Mouse (Mus musculus) bone marrow, adult 2 months (tissue): ENCODE measurements around the gene Klhl36.

Source experiments
- CTCF ChIP-seq: fragments of 200-500 bp; IDR thresholded peaks from 2 replicates; pipeline ENCODE4 v1.5.1; 2011; ENCODE audit warnings: low read length, control low read depth; ENCODE audit not compliant: control insufficient read depth, insufficient read depth
- POLR2A ChIP-seq: fragments of 200-500 bp; IDR thresholded peaks from 2 replicates; pipeline ENCODE4 v1.6.1; 2011; ENCODE audit warnings: low read depth, mild to moderate bottlenecking, control low read depth, low read length, borderline replicate concordance; ENCODE audit not compliant: control insufficient read depth

DNA sequence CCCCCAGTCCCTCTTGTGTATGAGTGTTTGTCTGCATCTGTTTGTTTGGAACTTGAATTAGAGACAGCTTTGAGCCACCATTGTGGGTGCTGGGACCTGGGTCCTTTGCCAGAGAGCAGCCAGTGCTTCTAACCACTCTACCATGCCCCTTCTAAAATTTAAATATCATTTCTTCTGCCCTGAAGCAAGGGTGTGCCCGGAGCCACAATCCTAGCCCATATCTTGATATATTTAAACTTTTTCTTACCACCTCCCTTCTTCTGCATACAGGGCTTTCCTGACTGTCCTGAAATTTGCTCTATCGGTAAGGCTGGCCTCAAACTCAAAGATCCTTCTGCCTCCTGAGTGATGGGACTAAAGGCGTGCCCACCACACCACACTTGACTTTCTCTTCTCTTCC is 55.3 kb downstream of the Klhl36 start:
- no peak for TF ChIP-seq POLR2A
- no peak for TF ChIP-seq CTCF
